Mouse (Mus musculus) forebrain, postnatal 0 days (tissue): ENCODE results near the gene Epyc. TPM values are rescaled to one million over a fixed set of nuclear protein-coding genes. Genes with fewer than 3 reads are reported as not detected.

ENCODE experiments used
- ATAC-seq: fragments of 200-750 bp; cut with Nextera tagmentation; 2 replicates; pipeline ENCODE4 v1.8.0; 2017; ENCODE audit warnings: mild to moderate bottlenecking, moderate library complexity
- DNase-seq: peaks from one replicate; pipeline ENCODE4 v3.0.0-alpha.2; 2015
- H3K27ac ChIP-seq: fragments of 300-500 bp; sonication (generic); 2 replicates; pipeline ENCODE4 v1.5.1; 2014; ENCODE audit warnings: low read depth, mild to moderate bottlenecking, antibody characterized with exemption, low read length, moderate library complexity, mixed read lengths
- H3K27me3 ChIP-seq: fragments of 300-500 bp; sonication (generic); 2 replicates; pipeline ENCODE4 v1.6.1; 2014; ENCODE audit warnings: mild to moderate bottlenecking, low read length, mixed read lengths; ENCODE audit not compliant: insufficient read depth
- H3K36me3 ChIP-seq: fragments of 300-500 bp; sonication (generic); 2 replicates; pipeline ENCODE4 v1.6.1; 2014; ENCODE audit warnings: mild to moderate bottlenecking, moderate library complexity; ENCODE audit not compliant: insufficient read depth
- H3K4me1 ChIP-seq: fragments of 300-500 bp; sonication (generic); 2 replicates; pipeline ENCODE4 v1.6.1; 2014; ENCODE audit warnings: antibody characterized with exemption; ENCODE audit not compliant: insufficient read depth
- H3K4me2 ChIP-seq: fragments of 300-500 bp; sonication (generic); 2 replicates; pipeline ENCODE4 v1.6.1; 2014; ENCODE audit warnings: low read depth, mild to moderate bottlenecking, moderate library complexity
- H3K4me3 ChIP-seq: fragments of 300-500 bp; sonication (generic); 2 replicates; pipeline ENCODE4 v1.5.1; 2014; ENCODE audit warnings: low read depth, low read length, mixed read lengths
- H3K9ac ChIP-seq: fragments of 300-500 bp; sonication (generic); 2 replicates; pipeline ENCODE4 v1.6.1; 2014; ENCODE audit warnings: mild to moderate bottlenecking
- H3K9me3 ChIP-seq: fragments of 300-500 bp; sonication (generic); 2 replicates; pipeline ENCODE4 v1.6.1; 2016; ENCODE audit warnings: low read length
- CTCF ChIP-seq: sonication (generic); IDR thresholded peaks from 2 replicates; pipeline ENCODE4 v1.5.1; 2016; ENCODE audit warnings: antibody characterized with exemption, control low read depth, low read depth
- WGBS: fragments of 180-500 bp; shearing (Covaris S2); extraction: QIAGEN DNeasy Blood & Tissue Kit; methylation state at CpG from one replicate; pipeline ENCODE4 v1.1.7; 2014; 5-methylcytosine and 5-hydroxymethylcytosine counted together
- polyA plus RNA-seq: library from polyadenylated mRNA; unstranded; fragments of >200 nt; fragmentation: Nextera tagmentation; extraction: Ambion mirVana; gene quantifications from 2 replicates; pipeline ENCODE4 v1.2.1, GENCODE M21; 2015
- total RNA-seq: library from RNA; depleted of rRNA; stranded (reverse); fragments of >200 nt; gene quantifications from 2 replicates; pipeline ENCODE4 v1.2.3, GENCODE M21; 2014

Gene Epyc
- total and polyA plus RNA-seq, 2 experiments from 2014 or later: 0.61 to 1.2 TPM

- Histone ChIP-seq H3K27ac (no peak overlapping the region), H3K27me3 (no peaks in the 10 kb centered on the region), H3K4me2 (no peak overlapping the region), H3K4me3 (no peak overlapping the region), H3K9ac (no peak overlapping the region), H3K9me3 (no peaks in the 10 kb centered on the region), H3K4me1 (no peaks in the 10 kb centered on the region), H3K36me3 (no peaks in the 10 kb centered on the region)
- no peak for TF ChIP-seq CTCF
- no peak for DNase-seq
- WGBS: 96% methylated on average over 1 of the region's 1 CpGs
- ATAC-seq: no peak
Observed at GRCm38 (mm10) chr10:97626543-97626942, 17.3 kb upstream of the Epyc start.

- no peaks in the 10 kb centered on the region for H3K9me3 ChIP-seq
- no peak overlapping the region for H3K27ac ChIP-seq
- H3K4me1 ChIP-seq: no peaks in the 10 kb centered on the region
- H3K4me3 ChIP-seq: no peak overlapping the region
- ATAC-seq (no peak), DNase-seq (no peak)
- TF ChIP-seq CTCF: no peak
- no peaks in the 10 kb centered on the region for H3K27me3 ChIP-seq
- WGBS: 86% methylated on average over 3 of the region's 3 CpGs
- no peaks in the 10 kb centered on the region for H3K36me3 ChIP-seq
- no peak overlapping the region for H3K9ac ChIP-seq
- H3K4me2 ChIP-seq: no peak overlapping the region
Observed at GRCm38 (mm10) chr10:97631061-97631460, 12.8 kb upstream of the Epyc start.

- TF ChIP-seq CTCF: no peak
- DNase-seq (no peak), ATAC-seq (no peak)
- Histone ChIP-seq H3K4me2 (no peak overlapping the region), H3K4me1 (no peaks in the 10 kb centered on the region), H3K36me3 (no peaks in the 10 kb centered on the region), H3K9me3 (no peaks in the 10 kb centered on the region), H3K9ac (no peak overlapping the region), H3K4me3 (no peak overlapping the region), H3K27me3 (no peaks in the 10 kb centered on the region), H3K27ac (no peak overlapping the region)
- WGBS: 84% methylated on average over 2 of the region's 2 CpGs
Observed at GRCm38 (mm10) chr10:97641926-97642325, 1.9 kb upstream of the Epyc start.

GRCm38 (mm10) chr10:97650334-97650733 is 6.5 kb downstream of the Epyc start:
- Histone ChIP-seq H3K4me2 (no peak overlapping the region), H3K27ac (no peak overlapping the region), H3K4me3 (no peak overlapping the region), H3K4me1 (no peaks in the 10 kb centered on the region), H3K27me3 (no peaks in the 10 kb centered on the region), H3K36me3 (no peaks in the 10 kb centered on the region), H3K9ac (no peak overlapping the region), H3K9me3 (no peaks in the 10 kb centered on the region)
- WGBS: 79% methylated on average over 2 of the region's 2 CpGs
- TF ChIP-seq CTCF: no peak
- DNase-seq (no peak), ATAC-seq (no peak)

GRCm38 (mm10) chr10:97659489-97659888 is 15.6 kb downstream of the Epyc start:
- Histone ChIP-seq H3K4me2 (no peak overlapping the region), H3K4me3 (no peak overlapping the region), H3K9me3 (no peaks in the 10 kb centered on the region), H3K9ac (no peak overlapping the region), H3K4me1 (no peaks in the 10 kb centered on the region), H3K27ac (no peak overlapping the region), H3K27me3 (no peaks in the 10 kb centered on the region), H3K36me3 (no peaks in the 10 kb centered on the region)
- TF ChIP-seq CTCF: no peak
- 90% methylated on average over 1 of the region's 1 CpGs for WGBS
- no peak for ATAC-seq
- DNase-seq: no peak

- no peak overlapping the region for H3K4me2 ChIP-seq
- H3K27me3 ChIP-seq: no peaks in the 10 kb centered on the region
- no peak for TF ChIP-seq CTCF
- ATAC-seq (no peak), DNase-seq (no peak)
- no peak overlapping the region for H3K4me3 ChIP-seq
- no peak overlapping the region for H3K9ac ChIP-seq
- no peaks in the 10 kb centered on the region for H3K36me3 ChIP-seq
- WGBS: 44% methylated on average over 4 of the region's 4 CpGs
- no peaks in the 10 kb centered on the region for H3K9me3 ChIP-seq
- H3K27ac ChIP-seq: no peak overlapping the region
- H3K4me1 ChIP-seq: no peaks in the 10 kb centered on the region
Observed at GRCm38 (mm10) chr10:97668656-97669055, 24.8 kb downstream of the Epyc start.

- Histone ChIP-seq H3K27me3 (no peaks in the 10 kb centered on the region), H3K4me3 (no peak overlapping the region), H3K36me3 (no peaks in the 10 kb centered on the region), H3K4me1 (no peaks in the 10 kb centered on the region), H3K9ac (no peak overlapping the region), H3K4me2 (no peak overlapping the region), H3K27ac (no peak overlapping the region), H3K9me3 (no peaks in the 10 kb centered on the region)
- WGBS: 59% methylated on average over 4 of the region's 4 CpGs
- DNase-seq (peak; percentile 58), ATAC-seq (peak; percentile 38; the same call in 1 of the 2 replicates)
- TF ChIP-seq CTCF: peak; percentile 67
Observed at GRCm38 (mm10) chr10:97670202-97670601, 26.3 kb downstream of the Epyc start.

GRCm38 (mm10) chr10:97673239-97673638 is 29.4 kb downstream of the Epyc start:
- 67% methylated on average over 2 of the region's 2 CpGs for WGBS
- Histone ChIP-seq H3K36me3 (no peaks in the 10 kb centered on the region), H3K9me3 (no peaks in the 10 kb centered on the region), H3K27ac (no peak overlapping the region), H3K4me3 (no peak overlapping the region), H3K27me3 (no peaks in the 10 kb centered on the region), H3K9ac (no peak overlapping the region), H3K4me1 (no peaks in the 10 kb centered on the region), H3K4me2 (no peak overlapping the region)
- ATAC-seq (no peak), DNase-seq (no peak)
- TF ChIP-seq CTCF: no peak
